Mouse (Mus musculus) midbrain, embryonic 15.5 days (tissue): Measurements from ENCODE around the gene Muc3a. TPM values are rescaled to one million over a fixed set of nuclear protein-coding genes. Genes with fewer than 3 reads are reported as not detected.

ENCODE experiments used
- ATAC-seq: fragments of 200-750 bp; cut with Nextera tagmentation; replicated peaks from 2 replicates; pipeline ENCODE4 v1.8.0; 2017; ENCODE audit warnings: moderate TSS enrichment
- H3K27ac ChIP-seq: fragments of 300-500 bp; sonication (generic); 2 replicates; pipeline ENCODE4 v1.5.1; 2015; ENCODE audit warnings: mild to moderate bottlenecking, inconsistent platforms
- H3K27me3 ChIP-seq: fragments of 300-500 bp; sonication (generic); replicated peaks from 2 replicates; pipeline ENCODE4 v1.6.1; 2015; ENCODE audit warnings: inconsistent platforms
- H3K36me3 ChIP-seq: fragments of 300-500 bp; sonication (generic); replicated peaks from 2 replicates; pipeline ENCODE4 v1.6.1; 2015; ENCODE audit warnings: inconsistent platforms
- H3K4me1 ChIP-seq: fragments of 300-500 bp; sonication (generic); 2 replicates; pipeline ENCODE4 v1.6.1; 2015; ENCODE audit warnings: inconsistent platforms
- H3K4me2 ChIP-seq: fragments of 300-500 bp; sonication (generic); 2 replicates; pipeline ENCODE4 v1.6.1; 2015; ENCODE audit warnings: inconsistent platforms, mild to moderate bottlenecking, moderate library complexity
- H3K4me3 ChIP-seq: fragments of 300-500 bp; sonication (generic); 2 replicates; pipeline ENCODE4 v1.5.1; 2015; ENCODE audit warnings: mild to moderate bottlenecking, inconsistent platforms
- H3K9ac ChIP-seq: fragments of 300-500 bp; sonication (generic); 2 replicates; pipeline ENCODE4 v1.6.1; 2015; ENCODE audit warnings: mild to moderate bottlenecking, inconsistent platforms
- H3K9me3 ChIP-seq: fragments of 300-500 bp; sonication (generic); 2 replicates; pipeline ENCODE4 v1.6.1; 2016; ENCODE audit warnings: inconsistent platforms
- WGBS: fragments of 180-500 bp; shearing (Covaris S2); methylation state at CpG from one replicate; pipeline ENCODE4 v1.1.7; 2015; ENCODE audit warnings: mixed read lengths; 5-methylcytosine and 5-hydroxymethylcytosine counted together
- polyA plus RNA-seq: library from polyadenylated mRNA; unstranded; fragments of >200 nt; fragmentation: Nextera tagmentation; extraction: Ambion mirVana; gene quantifications from 2 replicates; pipeline ENCODE4 v1.2.1, GENCODE M21; 2015

Gene Muc3a
- polyA plus RNA-seq, 1 experiment from 2014 or later: 0.40 TPM

GRCm38 (mm10) chr5:137170836-137171380, 41.3 kb downstream of the Muc3a start:
- WGBS: 77% methylated on average over 9 of the region's 9 CpGs

DNA sequence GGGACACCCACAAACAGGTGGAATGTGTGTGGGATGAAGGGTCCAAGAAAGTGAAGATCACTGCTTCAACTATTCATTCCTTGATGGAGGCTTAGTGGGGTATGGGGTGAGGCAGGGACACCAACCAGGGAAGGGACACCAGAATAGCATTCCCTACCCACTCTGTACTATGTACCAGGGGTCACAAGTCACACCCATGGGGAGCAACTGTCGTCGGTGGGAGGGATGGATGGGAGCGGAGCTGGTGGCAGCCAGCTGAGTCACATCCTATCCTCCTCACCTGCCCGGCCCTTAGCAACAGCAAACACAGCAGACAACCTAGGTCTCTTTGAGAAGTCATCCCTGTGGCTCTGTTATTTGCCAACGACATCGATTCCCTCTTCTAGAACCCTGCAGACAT, 44.6 kb downstream of the Muc3a start:
- Histone ChIP-seq H3K4me1 (no peaks in the 10 kb centered on the region), H3K9me3 (no peaks in the 10 kb centered on the region), H3K27ac (no peak overlapping the region), H3K9ac (no peak overlapping the region), H3K27me3 (no peaks in the 10 kb centered on the region), H3K36me3 (no peaks in the 10 kb centered on the region), H3K4me2 (no peak overlapping the region), H3K4me3 (no peak overlapping the region)
- no peak for ATAC-seq
- WGBS: 80% methylated on average over 6 of the region's 6 CpGs

More at GRCm38 (mm10) chr5:137170836-137171380, 41.3 kb downstream of the Muc3a start:
- no peaks in the 10 kb centered on the region for H3K9me3 ChIP-seq
- H3K9ac ChIP-seq: no peak overlapping the region
- no peak overlapping the region for H3K4me2 ChIP-seq
- no peak overlapping the region for H3K4me3 ChIP-seq
- no peaks in the 10 kb centered on the region for H3K36me3 ChIP-seq
- no peaks in the 10 kb centered on the region for H3K4me1 ChIP-seq
- H3K27ac ChIP-seq: no peak overlapping the region
- ATAC-seq: no peak
- no peaks in the 10 kb centered on the region for H3K27me3 ChIP-seq

- ATAC-seq: no peak
- WGBS: 85% methylated on average over 9 of the region's 9 CpGs
- no peak overlapping the region for H3K9ac ChIP-seq
Observed at GRCm38 (mm10) chr5:137166012-137166411, 46.2 kb downstream of the Muc3a start.

DNA sequence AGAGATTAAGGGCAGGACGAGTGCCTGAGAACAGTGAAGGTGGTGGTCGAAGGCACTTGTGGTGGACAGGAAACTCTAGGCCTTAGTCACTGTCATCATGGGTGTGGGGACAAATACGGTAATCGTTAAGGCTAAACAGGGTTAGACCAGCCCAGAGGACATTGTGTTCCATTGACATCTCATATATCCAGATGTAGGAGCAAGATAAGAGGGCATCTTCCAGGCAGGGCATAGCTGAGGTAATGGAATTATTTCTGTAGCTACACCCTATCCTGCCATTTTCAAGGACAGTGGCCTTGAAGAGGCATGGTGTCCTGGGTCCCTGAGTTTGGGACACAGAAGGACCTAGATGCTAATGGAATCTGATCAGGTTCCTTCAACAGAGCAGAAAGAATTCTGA, 50.3 kb downstream of the Muc3a start:
- H3K4me3 ChIP-seq: no peak overlapping the region
- H3K9me3 ChIP-seq: no peaks in the 10 kb centered on the region
- H3K27ac ChIP-seq: no peak overlapping the region
- no peak overlapping the region for H3K4me2 ChIP-seq
- no peak for ATAC-seq
- H3K9ac ChIP-seq: no peak overlapping the region
- 65% methylated on average over 4 of the region's 4 CpGs for WGBS
- H3K4me1 ChIP-seq: no peaks in the 10 kb centered on the region
- no peaks in the 10 kb centered on the region for H3K27me3 ChIP-seq
- H3K36me3 ChIP-seq: no peaks in the 10 kb centered on the region

More at GRCm38 (mm10) chr5:137166012-137166411, 46.2 kb downstream of the Muc3a start:
- Histone ChIP-seq H3K27me3 (no peaks in the 10 kb centered on the region), H3K4me3 (no peak overlapping the region), H3K9me3 (no peaks in the 10 kb centered on the region), H3K36me3 (no peaks in the 10 kb centered on the region), H3K4me1 (no peaks in the 10 kb centered on the region), H3K4me2 (no peak overlapping the region), H3K27ac (no peak overlapping the region)

DNA sequence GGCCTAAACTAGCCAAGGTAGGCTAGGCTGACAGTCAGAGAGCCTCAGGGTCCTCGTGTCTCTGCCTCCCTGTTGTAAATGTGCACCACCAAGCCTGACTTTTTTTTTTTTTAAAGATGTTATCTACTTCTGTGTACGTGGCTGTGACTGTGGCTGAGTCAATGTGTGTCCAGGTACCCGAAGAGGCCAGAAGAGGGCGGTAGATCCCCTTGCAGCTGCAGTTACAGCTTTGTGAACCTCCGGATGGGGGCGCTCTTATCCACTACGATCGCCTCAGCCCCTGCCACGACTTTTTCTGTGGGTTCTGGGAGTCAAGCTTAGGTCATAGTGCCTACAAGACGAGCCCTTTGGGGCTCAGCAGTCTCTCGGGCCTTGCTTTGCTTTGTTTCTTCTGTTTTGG, 52.7 kb downstream of the Muc3a start:
- no peak for ATAC-seq
- H3K4me1 ChIP-seq: no peaks in the 10 kb centered on the region
- H3K27me3 ChIP-seq: no peaks in the 10 kb centered on the region
- H3K36me3 ChIP-seq: no peaks in the 10 kb centered on the region
- H3K9ac ChIP-seq: no peak overlapping the region
- H3K9me3 ChIP-seq: no peaks in the 10 kb centered on the region
- 32% methylated on average over 11 of the region's 11 CpGs for WGBS
- no peak overlapping the region for H3K4me2 ChIP-seq
- no peak overlapping the region for H3K4me3 ChIP-seq
- no peak overlapping the region for H3K27ac ChIP-seq

Other genes starting within 250 kb of the Muc3a start
- gene Cldn15, start 245.8 kb downstream of the Muc3a start, polyA plus RNA-seq: 0.18 and 0.36 TPM in 2 replicates
- gene Plod3, start 225.4 kb downstream of the Muc3a start, polyA plus RNA-seq: 38.9 and 44.1 TPM in 2 replicates
- gene Znhit1, start 224.4 kb downstream of the Muc3a start, polyA plus RNA-seq: 131 and 132 TPM in 2 replicates
- gene Vgf, start 186.0 kb downstream of the Muc3a start, polyA plus RNA-seq: 9.9 and 11.1 TPM in 2 replicates
- gene Ap1s1, start 166.3 kb downstream of the Muc3a start, polyA plus RNA-seq: 284 TPM in 2 replicates
- gene Serpine1, start 140.1 kb downstream of the Muc3a start, polyA plus RNA-seq: 0.34 and 0.41 TPM in 2 replicates
- 1.9 and 2.5 TPM in 2 replicates for gene Trim56, start 96.2 kb downstream of the Muc3a start, polyA plus RNA-seq
- not detected in 2 replicates for gene Muc3, start 63.1 kb downstream of the Muc3a start, polyA plus RNA-seq
- 39.8 and 45.6 TPM in 2 replicates for gene Ache, start 75.1 kb upstream of the Muc3a start, polyA plus RNA-seq
- 18.2 and 18.7 TPM in 2 replicates for gene Ufsp1, start 82.2 kb upstream of the Muc3a start, polyA plus RNA-seq
- gene Srrt, start 95.3 kb upstream of the Muc3a start, polyA plus RNA-seq: 106 and 107 TPM in 2 replicates
- 14.7 and 19.1 TPM in 2 replicates for gene Trip6, start 102.0 kb upstream of the Muc3a start, polyA plus RNA-seq
- gene Slc12a9, start 121.2 kb upstream of the Muc3a start, polyA plus RNA-seq: 27.7 and 29.5 TPM in 2 replicates
- gene Ephb4, start 137.7 kb upstream of the Muc3a start, polyA plus RNA-seq: 6.8 and 8.7 TPM in 2 replicates